Mouse (Mus musculus) left cerebral cortex, postnatal 4 days (tissue): ENCODE results near the gene Gata5. TPM values are rescaled to one million over a fixed set of nuclear protein-coding genes. Genes with fewer than 3 reads are reported as not detected.

Experiments
- DNase-seq: peaks from one replicate; pipeline ENCODE4 v3.0.0-alpha.2; 2022
- intact Hi-C: fragments of 180-260 bp; cut with DNase I; formaldehyde crosslinking; loops from one replicate; pipeline ENCODE4 v1.15.1; 2025
- total RNA-seq, 2 experiments: library from RNA; stranded (reverse); gene quantifications; 2 replicates each; pipeline ENCODE4 v1.2.3; 2021

Gata5 gene
- total RNA-seq, 2 experiments from 2014 or later, result not detected

GRCm38 (mm10) chr2:180314292-180314691, 20.2 kb downstream of the Gata5 start:
- intact Hi-C loops, result no loop called here

GRCm38 (mm10) chr2:180311147-180311546, 23.4 kb downstream of the Gata5 start:
- intact Hi-C loops, result no loop called here
- DNase-seq, result no peak

More at GRCm38 (mm10) chr2:180314292-180314691, 20.2 kb downstream of the Gata5 start:
- no peak for DNase-seq

GRCm38 (mm10) chr2:180307680-180308079, 26.8 kb downstream of the Gata5 start:
- intact Hi-C loops, result no loop called here
- DNase-seq, result no peak

- peak; percentile 80 for DNase-seq
- intact Hi-C loops, result no loop called here
Measured at GRCm38 (mm10) chr2:180306423-180307168, 27.9 kb downstream of the Gata5 start.

GRCm38 (mm10) chr2:180306009-180306408, 28.5 kb downstream of the Gata5 start:
- intact Hi-C loops, result no loop called here
- DNase-seq, result no peak

GRCm38 (mm10) chr2:180305490-180305889, 29.0 kb downstream of the Gata5 start:
- intact Hi-C loops, result no loop called here
- DNase-seq, result no peak

GRCm38 (mm10) chr2:180304554-180304953, 29.9 kb downstream of the Gata5 start:
- intact Hi-C loops, result no loop called here
- no peak for DNase-seq

GRCm38 (mm10) chr2:180303468-180303867, 31.0 kb downstream of the Gata5 start:
- DNase-seq, result no peak

GRCm38 (mm10) chr2:180302201-180302600, 32.3 kb downstream of the Gata5 start:
- intact Hi-C loops, result no loop called here
- DNase-seq, result no peak

More at GRCm38 (mm10) chr2:180303468-180303867, 31.0 kb downstream of the Gata5 start:
- intact Hi-C loops, result no loop called here

- no peak for DNase-seq
- intact Hi-C loops, result no loop called here
Measured at GRCm38 (mm10) chr2:180300771-180301170, 33.7 kb downstream of the Gata5 start.

GRCm38 (mm10) chr2:180300252-180300651, 34.2 kb downstream of the Gata5 start:
- DNase-seq, result no peak

GRCm38 (mm10) chr2:180292906-180293305, 41.6 kb downstream of the Gata5 start:
- no peak for DNase-seq
- intact Hi-C loops, result no loop called here

More at GRCm38 (mm10) chr2:180300252-180300651, 34.2 kb downstream of the Gata5 start:
- intact Hi-C loops, result no loop called here

- DNase-seq, result no peak
- intact Hi-C loops, result no loop called here
Measured at GRCm38 (mm10) chr2:180292026-180292425, 42.5 kb downstream of the Gata5 start.

- DNase-seq, result no peak
- intact Hi-C loops, result no loop called here
Measured at GRCm38 (mm10) chr2:180291566-180291965, 42.9 kb downstream of the Gata5 start.

GRCm38 (mm10) chr2:180290503-180290902, 44.0 kb downstream of the Gata5 start:
- no peak for DNase-seq
- intact Hi-C loops, result no loop called here

GRCm38 (mm10) chr2:180289440-180290108, 44.9 kb downstream of the Gata5 start, which contains the start of gene Rbbp8nl:
TSS of gene Rbbp8nl (minus strand) at chr2:180289879.
- DNase-seq, result no peak
- intact Hi-C loops, result no loop called here

GRCm38 (mm10) chr2:180288966-180289365, 45.5 kb downstream of the Gata5 start:
- no peak for DNase-seq
- intact Hi-C loops, result no loop called here

GRCm38 (mm10) chr2:180279321-180279720, 55.2 kb downstream of the Gata5 start:
- DNase-seq, result no peak
- intact Hi-C loops, result loop anchor here (5.0 kb wide), 2 partner anchors 153 to 298 kb away; no protein-coding TSS in a partner anchor

GRCm38 (mm10) chr2:180277773-180278320, 56.7 kb downstream of the Gata5 start:
- no peak for DNase-seq
- intact Hi-C loops, result loop anchor here (5.0 kb wide), 2 partner anchors 154 to 299 kb away; no protein-coding TSS in a partner anchor

- no peak for DNase-seq
- intact Hi-C loops, result loop anchor here (5.0 kb wide), 2 partner anchors 155 to 300 kb away; no protein-coding TSS in a partner anchor
Measured at GRCm38 (mm10) chr2:180276851-180277259, 57.6 kb downstream of the Gata5 start.

- intact Hi-C loops, result loop anchor here (5.0 kb wide), 2 partner anchors 156 to 301 kb away; no protein-coding TSS in a partner anchor
- no peak for DNase-seq
Measured at GRCm38 (mm10) chr2:180276385-180276784, 58.1 kb downstream of the Gata5 start.
